Mouse (Mus musculus) c-Kit-positive CD71-positive TER-119-negative erythroid progenitor cells, embryonic 14.5 days (primary cell): Measurements from ENCODE around the gene Ddx19a.
A peak's percentile ranks its signal among the peaks of the same experiment; 100 is the strongest.
"Not testable (repeated sequence)": the region's sequence is repeated elsewhere in the genome, so short reads cannot be mapped to it uniquely, and the experiment has no call there.

Experiments used
- DNase-seq: peaks from one replicate; pipeline ENCODE4 v3.0.0-alpha.2; 2013; ENCODE audit warnings: low read depth

Gene Ddx19a

GRCm38 (mm10) chr8:110997547-110998531 is at the start of gene Ddx19a:
Gene Ddx19a (minus strand): TSS chr8:110997800.
- peak; percentile 94 for DNase-seq

- DNase-seq = no peak
Observed at GRCm38 (mm10) chr8:111044003-111044734, 46.6 kb upstream of the Ddx19a start.

GRCm38 (mm10) chr8:111042546-111042945 is 44.9 kb upstream of the Ddx19a start:
- no peak for DNase-seq

GRCm38 (mm10) chr8:111036591-111036990 is 39.0 kb upstream of the Ddx19a start:
- DNase-seq = no peak

- no peak for DNase-seq
Observed at GRCm38 (mm10) chr8:111034276-111034675, 36.7 kb upstream of the Ddx19a start.

- DNase-seq = peak; percentile 100
Observed at GRCm38 (mm10) chr8:111033482-111034215, 36.0 kb upstream of the Ddx19a start.

GRCm38 (mm10) chr8:111032916-111033315 is 35.3 kb upstream of the Ddx19a start, which contains the start of gene Aars:
Gene Aars (plus strand): TSS chr8:111033144.
- DNase-seq = no peak

- DNase-seq = no peak
Observed at GRCm38 (mm10) chr8:111031572-111031971, 34.0 kb upstream of the Ddx19a start, which contains the start of gene Ddx19b. Gene Ddx19b (minus strand): TSS chr8:111031751.

GRCm38 (mm10) chr8:111030045-111030444 is 32.4 kb upstream of the Ddx19a start:
- no peak for DNase-seq

GRCm38 (mm10) chr8:111029589-111029988 is 32.0 kb upstream of the Ddx19a start:
- peak; percentile 68 for DNase-seq

- DNase-seq = peak; percentile 87
Observed at GRCm38 (mm10) chr8:111027391-111027937, 29.9 kb upstream of the Ddx19a start.

GRCm38 (mm10) chr8:111026609-111027008 is 29.0 kb upstream of the Ddx19a start:
- DNase-seq = not testable (repeated sequence)

GRCm38 (mm10) chr8:111010230-111010991 is 12.8 kb upstream of the Ddx19a start:
- not testable (repeated sequence) for DNase-seq

- DNase-seq = no peak
Observed at GRCm38 (mm10) chr8:110996641-110997430, 764 bp downstream of the Ddx19a start.

- DNase-seq = no peak
Observed at GRCm38 (mm10) chr8:110990017-110990416, 7.6 kb downstream of the Ddx19a start.

- DNase-seq = peak; percentile 88
Observed at GRCm38 (mm10) chr8:110987805-110988744, 9.5 kb downstream of the Ddx19a start.

- DNase-seq = no peak
Observed at GRCm38 (mm10) chr8:110981304-110981703, 16.3 kb downstream of the Ddx19a start.

GRCm38 (mm10) chr8:110977987-110978386 is 19.6 kb downstream of the Ddx19a start:
- not testable (repeated sequence) for DNase-seq

GRCm38 (mm10) chr8:110976532-110976931 is 21.1 kb downstream of the Ddx19a start:
- not testable (repeated sequence) for DNase-seq
